Mouse (Mus musculus): Measurements from ENCODE around the gene AI837181. TPM values are rescaled to one million over a fixed set of nuclear protein-coding genes. Genes with fewer than 3 reads are reported as not detected.
"Not testable (repeated sequence)": the region's sequence is repeated elsewhere in the genome, so short reads cannot be mapped to it uniquely, and the experiment has no call there.

AI837181 gene
- polyA plus RNA-seq, 1 experiment from 2014 or later = 33.1 TPM

DNA sequence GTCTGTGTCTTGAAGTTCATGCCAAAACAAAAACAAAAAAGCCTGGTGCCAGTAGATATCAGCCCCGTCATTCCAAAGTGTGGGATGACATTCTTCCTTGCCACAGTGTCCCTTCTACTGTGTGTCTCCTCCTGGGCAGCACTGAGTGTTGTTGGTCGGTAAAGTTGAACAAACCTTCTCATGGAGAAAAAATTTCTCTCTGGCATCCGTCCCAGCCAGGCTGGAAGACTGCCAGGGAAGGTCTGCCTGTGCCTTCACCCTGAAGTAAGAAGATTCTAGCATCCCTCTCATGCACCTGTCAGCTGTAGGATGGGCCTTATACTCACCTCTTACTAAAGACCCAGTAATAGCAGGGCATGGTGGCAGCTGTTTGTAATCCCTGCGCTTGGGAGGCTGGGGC lies 32.1 kb upstream of the AI837181 start:
- H3K4me2 ChIP-seq = no peak overlapping the region
- peaks cover 11% of the 10 kb centered on the region for H3K4me1 ChIP-seq (ENCODE audit: control insufficient read depth, insufficient read depth, low read length)
- peak; percentile 21 for DNase-seq (ENCODE audit: low spot score, missing footprints)
- no peak overlapping the region for H3K4me3 ChIP-seq (ENCODE audit: low read depth, low read length)
- H3K9me3 ChIP-seq (ENCODE audit: control insufficient read depth, low read length) = no peaks in the 10 kb centered on the region
- H3K36me3 ChIP-seq (ENCODE audit: control insufficient read depth, insufficient read depth, low read length) = no peaks in the 10 kb centered on the region
- no peak overlapping the region for H3K9ac ChIP-seq (ENCODE audit: low read length)
- no peak for ATAC-seq (ENCODE audit: low FRiP score)
- 78% methylated on average over 4 of the region's 4 CpGs for WGBS
- no peak overlapping the region for H3K27ac ChIP-seq (ENCODE audit: low read depth, low read length)
- no peaks in the 10 kb centered on the region for H3K27me3 ChIP-seq (ENCODE audit: control insufficient read depth, insufficient read depth, low read length)

GRCm38 (mm10) chr19:5394168-5394567 lies 30.8 kb upstream of the AI837181 start:
- Histone ChIP-seq H3K4me2 (no peak overlapping the region), H3K27me3 (ENCODE audit: control insufficient read depth, insufficient read depth, low read length) (no peaks in the 10 kb centered on the region), H3K36me3 (ENCODE audit: control insufficient read depth, insufficient read depth, low read length) (no peaks in the 10 kb centered on the region), H3K4me3 (ENCODE audit: low read depth, low read length) (no peak overlapping the region), H3K9me3 (ENCODE audit: control insufficient read depth, low read length) (no peaks in the 10 kb centered on the region), H3K9ac (ENCODE audit: low read length) (no peak overlapping the region), H3K27ac (ENCODE audit: low read depth, low read length) (no peak overlapping the region), H3K4me1 (ENCODE audit: control insufficient read depth, insufficient read depth, low read length) (peaks cover 10% of the 10 kb centered on the region)
- WGBS = 56% methylated on average over 10 of the region's 10 CpGs
- no peak for ATAC-seq (ENCODE audit: low FRiP score)
- peak; percentile 23 for DNase-seq (ENCODE audit: low spot score, missing footprints)

GRCm38 (mm10) chr19:5395371-5395770 lies 29.6 kb upstream of the AI837181 start:
- no peaks in the 10 kb centered on the region for H3K27me3 ChIP-seq (ENCODE audit: control insufficient read depth, insufficient read depth, low read length)
- no peak overlapping the region for H3K27ac ChIP-seq (ENCODE audit: low read depth, low read length)
- ATAC-seq (ENCODE audit: low FRiP score) = no peak
- H3K4me1 ChIP-seq (ENCODE audit: control insufficient read depth, insufficient read depth, low read length) = no peaks in the 10 kb centered on the region
- 64% methylated on average over 4 of the region's 4 CpGs for WGBS
- H3K4me3 ChIP-seq (ENCODE audit: low read depth, low read length) = no peak overlapping the region
- peak; percentile 80 for DNase-seq (ENCODE audit: low spot score, missing footprints)
- no peak overlapping the region for H3K9ac ChIP-seq (ENCODE audit: low read length)
- no peaks in the 10 kb centered on the region for H3K36me3 ChIP-seq (ENCODE audit: control insufficient read depth, insufficient read depth, low read length)
- no peak overlapping the region for H3K4me2 ChIP-seq
- H3K9me3 ChIP-seq (ENCODE audit: control insufficient read depth, low read length) = no peaks in the 10 kb centered on the region

DNA sequence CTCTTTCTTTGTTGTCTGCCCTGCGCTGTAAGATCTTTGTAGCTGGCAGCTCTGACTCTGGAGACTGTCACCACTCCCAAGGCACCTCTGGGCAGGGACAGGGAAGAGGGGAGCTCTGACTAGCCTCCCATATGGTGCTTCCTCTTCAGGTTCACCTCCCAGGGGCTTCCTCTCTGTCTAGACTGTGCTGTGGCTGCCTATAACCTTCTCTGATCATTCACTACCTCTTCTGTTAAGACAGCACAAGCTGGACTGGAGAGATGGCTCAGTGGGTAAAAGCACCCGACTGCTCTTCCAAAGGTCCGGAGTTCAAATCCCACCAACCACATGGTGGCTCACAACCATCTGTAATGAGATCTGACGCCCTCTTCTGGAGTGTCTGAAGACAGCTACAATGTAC lies 23.9 kb upstream of the AI837181 start:
- H3K9ac ChIP-seq (ENCODE audit: low read length); DNase-seq (ENCODE audit: low spot score, missing footprints); H3K4me3 ChIP-seq (ENCODE audit: low read depth, low read length); ATAC-seq (ENCODE audit: low FRiP score); H3K27me3 ChIP-seq (ENCODE audit: control insufficient read depth, insufficient read depth, low read length); H3K27ac ChIP-seq (ENCODE audit: low read depth, low read length); H3K9me3 ChIP-seq (ENCODE audit: control insufficient read depth, low read length); H3K4me2 ChIP-seq; H3K4me1 ChIP-seq (ENCODE audit: control insufficient read depth, insufficient read depth, low read length); H3K36me3 ChIP-seq (ENCODE audit: control insufficient read depth, insufficient read depth, low read length): not testable (repeated sequence)
- 79% methylated on average over 4 of the region's 4 CpGs for WGBS

GRCm38 (mm10) chr19:5402293-5402692 lies 22.7 kb upstream of the AI837181 start, which contains the start of gene Tsga10ip:
Gene Tsga10ip (minus strand): TSS chr19:5402526.
- WGBS = 77% methylated on average over 8 of the region's 8 CpGs
- H3K4me3 ChIP-seq (ENCODE audit: low read depth, low read length) = no peak within 1 kb of the TSS
- H3K27ac ChIP-seq (ENCODE audit: low read depth, low read length) = no peak within 1 kb of the TSS
- no peak within 1 kb of the TSS for H3K4me2 ChIP-seq
- no peak within 1 kb of the TSS for H3K9ac ChIP-seq (ENCODE audit: low read length)
- no peaks in the 10 kb centered on the region for H3K9me3 ChIP-seq (ENCODE audit: control insufficient read depth, low read length)
- DNase-seq (ENCODE audit: low spot score, missing footprints) (peak; percentile 31), ATAC-seq (ENCODE audit: low FRiP score) (no peak)
- no peaks in the 10 kb centered on the region for H3K27me3 ChIP-seq (ENCODE audit: control insufficient read depth, insufficient read depth, low read length)
- H3K36me3 ChIP-seq (ENCODE audit: control insufficient read depth, insufficient read depth, low read length) = no peaks in the 10 kb centered on the region
- peaks cover 8% of the 10 kb centered on the region; the same call in 1 of the 2 replicates for H3K4me1 ChIP-seq (ENCODE audit: control insufficient read depth, insufficient read depth, low read length)

GRCm38 (mm10) chr19:5405924-5406323 lies 19.0 kb upstream of the AI837181 start:
- peak overlapping the region; percentile 48 for H3K4me2 ChIP-seq
- ATAC-seq (ENCODE audit: low FRiP score) (no peak), DNase-seq (ENCODE audit: low spot score, missing footprints) (peak; percentile 86)
- 33% methylated on average over 7 of the region's 7 CpGs for WGBS
- no peaks in the 10 kb centered on the region for H3K9me3 ChIP-seq (ENCODE audit: control insufficient read depth, low read length)
- H3K27me3 ChIP-seq (ENCODE audit: control insufficient read depth, insufficient read depth, low read length) = no peaks in the 10 kb centered on the region
- H3K36me3 ChIP-seq (ENCODE audit: control insufficient read depth, insufficient read depth, low read length) = no peaks in the 10 kb centered on the region
- peak overlapping the region; percentile 30 for H3K4me3 ChIP-seq (ENCODE audit: low read depth, low read length)
- no peak overlapping the region; the same call in 1 of the 2 replicates for H3K27ac ChIP-seq (ENCODE audit: low read depth, low read length)
- peak overlapping the region; percentile 56; the same call in 1 of the 2 replicates for H3K9ac ChIP-seq (ENCODE audit: low read length)
- peaks cover 11% of the 10 kb centered on the region for H3K4me1 ChIP-seq (ENCODE audit: control insufficient read depth, insufficient read depth, low read length)

DNA sequence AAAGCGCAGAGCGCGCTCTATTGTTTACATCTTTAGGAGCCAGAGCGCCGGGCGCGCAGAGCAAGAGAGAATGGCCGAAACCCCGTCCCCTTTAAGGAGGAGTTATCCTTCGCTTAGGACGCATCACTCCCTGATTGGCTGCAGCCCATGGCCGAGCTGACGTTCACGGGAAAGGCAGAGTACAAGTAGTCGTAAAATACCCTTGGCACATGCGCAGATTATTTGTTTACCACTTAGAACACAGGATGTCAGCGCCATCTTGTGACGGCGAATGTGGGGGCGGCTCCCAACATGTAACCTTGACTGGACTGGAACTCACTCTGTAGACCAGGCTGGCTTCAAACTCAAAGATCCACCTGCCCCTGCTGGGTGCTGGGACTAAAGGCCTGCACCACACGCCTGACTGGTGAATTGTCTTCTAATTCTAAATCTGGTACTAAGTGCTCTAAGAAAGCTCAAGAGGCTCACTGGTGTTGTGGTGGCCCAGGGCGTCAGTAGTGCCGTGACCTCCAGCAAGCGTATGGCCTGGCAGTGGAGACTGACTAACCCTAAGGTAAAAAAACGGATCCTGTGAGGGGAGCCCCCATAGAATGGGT lies 18.3 kb upstream of the AI837181 start:
- not testable (repeated sequence) for H3K9me3 ChIP-seq (ENCODE audit: control insufficient read depth, low read length); H3K27me3 ChIP-seq (ENCODE audit: control insufficient read depth, insufficient read depth, low read length); H3K36me3 ChIP-seq (ENCODE audit: control insufficient read depth, insufficient read depth, low read length)
- peak overlapping the region; percentile 69 for H3K27ac ChIP-seq (ENCODE audit: low read depth, low read length)
- peak overlapping the region; percentile 53 for H3K4me3 ChIP-seq (ENCODE audit: low read depth, low read length)
- H3K9ac ChIP-seq (ENCODE audit: low read length) = peak overlapping the region; percentile 76
- H3K4me1 ChIP-seq (ENCODE audit: control insufficient read depth, insufficient read depth, low read length) = peaks cover 11% of the 10 kb centered on the region
- peak; percentile 86 for ATAC-seq (ENCODE audit: low FRiP score)
- peak overlapping the region; percentile 79 for H3K4me2 ChIP-seq
- 15% methylated on average over 21 of the region's 25 CpGs for WGBS
- DNase-seq (ENCODE audit: low spot score, missing footprints) = peak; percentile 94

- H3K4me1 ChIP-seq (ENCODE audit: control insufficient read depth, insufficient read depth, low read length) = peaks cover 11% of the 10 kb centered on the region
- WGBS = 20% methylated on average over 7 of the region's 7 CpGs
- peak; percentile 41; the same call in 1 of the 2 replicates for ATAC-seq (ENCODE audit: low FRiP score)
Measured at GRCm38 (mm10) chr19:5407133-5407532, 17.8 kb upstream of the AI837181 start.

DNA sequence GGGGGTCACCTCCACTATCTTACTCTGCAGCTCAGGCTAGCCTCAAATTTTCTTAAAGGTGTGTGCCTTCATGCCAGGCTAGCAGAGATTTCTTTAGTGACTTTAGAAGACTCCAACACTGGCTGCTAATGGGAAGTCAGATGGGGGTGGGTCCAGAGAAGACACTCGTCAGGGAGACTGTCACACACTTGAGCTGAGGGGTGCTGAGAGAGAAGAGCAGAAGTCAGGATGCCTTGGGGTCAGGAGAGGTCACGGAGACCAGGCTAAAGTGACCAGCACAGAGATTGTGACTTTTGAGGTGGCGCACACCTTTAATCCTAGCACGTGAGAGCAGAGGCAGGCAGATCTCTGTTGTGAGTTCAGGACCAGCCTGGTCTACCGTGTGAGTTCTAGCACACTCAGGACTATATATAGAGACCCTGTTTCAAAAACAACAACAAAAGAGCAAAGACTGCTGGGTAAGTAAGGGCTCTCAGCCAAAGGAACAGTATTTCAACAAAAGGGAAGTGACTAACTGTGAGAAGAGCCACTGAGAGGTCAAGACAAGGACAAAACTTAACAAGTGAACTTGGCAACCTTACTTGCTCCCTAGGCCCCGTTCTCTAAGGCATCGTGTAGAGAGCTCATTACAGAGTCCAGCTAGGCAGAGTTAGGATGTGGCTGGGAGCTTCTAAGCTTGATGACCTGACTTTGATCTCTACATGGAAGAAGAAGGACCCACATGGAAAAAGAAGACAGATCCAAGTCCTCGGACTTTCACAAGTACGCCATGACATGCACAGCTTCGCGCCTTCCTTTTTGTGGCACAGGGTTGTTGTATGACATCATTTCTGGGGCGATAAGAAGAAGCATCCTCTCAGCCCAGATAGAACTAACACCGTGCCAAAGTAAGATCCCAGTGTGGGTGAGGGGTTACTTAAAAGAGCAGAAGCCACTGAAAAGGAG lies 16.6 kb upstream of the AI837181 start:
- H3K36me3 ChIP-seq (ENCODE audit: control insufficient read depth, insufficient read depth, low read length) = no peaks in the 10 kb centered on the region
- H3K9ac ChIP-seq (ENCODE audit: low read length) = no peak overlapping the region
- ATAC-seq (ENCODE audit: low FRiP score) (no peak), DNase-seq (ENCODE audit: low spot score, missing footprints) (peak; percentile 19)
- H3K4me3 ChIP-seq (ENCODE audit: low read depth, low read length) = no peak overlapping the region
- 91% methylated on average over 13 of the region's 13 CpGs for WGBS
- H3K27me3 ChIP-seq (ENCODE audit: control insufficient read depth, insufficient read depth, low read length) = no peaks in the 10 kb centered on the region
- peaks cover 11% of the 10 kb centered on the region for H3K4me1 ChIP-seq (ENCODE audit: control insufficient read depth, insufficient read depth, low read length)
- no peaks in the 10 kb centered on the region for H3K9me3 ChIP-seq (ENCODE audit: control insufficient read depth, low read length)
- H3K27ac ChIP-seq (ENCODE audit: low read depth, low read length) = no peak overlapping the region
- H3K4me2 ChIP-seq = no peak overlapping the region

More at GRCm38 (mm10) chr19:5407133-5407532, 17.8 kb upstream of the AI837181 start:
- Histone ChIP-seq H3K27me3 (ENCODE audit: control insufficient read depth, insufficient read depth, low read length) (no peaks in the 10 kb centered on the region), H3K9ac (ENCODE audit: low read length) (peak overlapping the region; percentile 76), H3K36me3 (ENCODE audit: control insufficient read depth, insufficient read depth, low read length) (no peaks in the 10 kb centered on the region), H3K9me3 (ENCODE audit: control insufficient read depth, low read length) (no peaks in the 10 kb centered on the region), H3K4me3 (ENCODE audit: low read depth, low read length) (peak overlapping the region; percentile 53), H3K4me2 (peak overlapping the region; percentile 79), H3K27ac (ENCODE audit: low read depth, low read length) (peak overlapping the region; percentile 69)
- DNase-seq (ENCODE audit: low spot score, missing footprints) = peak; percentile 93
